Comparison of ENCODE assay signal across 9 mouse cellular contexts in genomic region chr10:117478202-117478930, GRCm38 (mm10).
DNase-seq lines count a peak whose midpoint lies in the region; ATAC-seq and TF ChIP-seq lines count a peak whose summit lies in the region.
"Had no signal": no experiment of that assay in that cellular context is flagged by ENCODE, and none has a peak within 500 bp of the region (broad histone marks: within the 10 kb centered on the region; RNA-seq: fewer than 3 reads in every experiment).

No protein-coding gene starts in this region.

- no peaks in the 10 kb centered on the region for H3K36me3 ChIP-seq in forebrain, postnatal 0 days (ENCODE audit: insufficient read depth)
- H3K36me3 ChIP-seq in midbrain, embryonic 16.5 days (ENCODE audit: control insufficient read depth, insufficient read depth, low read length): no peaks in the 10 kb centered on the region
- no peaks in the 10 kb centered on the region for H3K36me3 ChIP-seq in thymus, adult 2 months (ENCODE audit: control insufficient read depth, insufficient read depth, low read length)
- H3K36me3 ChIP-seq in stomach, postnatal 0 days (ENCODE audit: control insufficient read depth, insufficient read depth, low read length): no peaks in the 10 kb centered on the region

- no peak for TF ChIP-seq EP300 in stomach, postnatal 0 days (optimal IDR thresholded peaks at IDR 0.05)

- DNase-seq in 3T3-L1 (ENCODE audit: low read depth, low spot score): peak; percentile 93
- DNase-seq in adrenal gland, postnatal 25 days: peak; percentile 51
- DNase-seq in forebrain, postnatal 0 days: peak; percentile 74
- DNase-seq in kidney, postnatal 4 days: peak; percentile 72 to 82
- no peak for DNase-seq in urinary bladder, postnatal 4 days (ENCODE audit: low spot score in 2 of 2)
- no peak for DNase-seq in thymus, adult 2 months
- DNase-seq in stomach, postnatal 0 days (ENCODE audit: low spot score): no peak

- H3K9me3 ChIP-seq in forebrain, postnatal 0 days (ENCODE audit: low read length): no peaks in the 10 kb centered on the region
- no peaks in the 10 kb centered on the region for H3K9me3 ChIP-seq in midbrain, embryonic 16.5 days (replicated peaks; ENCODE audit: control insufficient read depth, low read length, poor library complexity, severe bottlenecking)
- no peaks in the 10 kb centered on the region for H3K9me3 ChIP-seq in stomach, postnatal 0 days (ENCODE audit: control insufficient read depth, low read length)

- H3K27ac ChIP-seq in forebrain, postnatal 0 days (ENCODE audit: low read depth, low read length): peak overlapping the region; percentile 64; the same call in 1 of the 2 replicates
- H3K27ac ChIP-seq in midbrain, embryonic 16.5 days (ENCODE audit: low read length): peak overlapping the region; percentile 75
- no peak overlapping the region for H3K27ac ChIP-seq in thymus, adult 2 months (ENCODE audit: control insufficient read depth, insufficient read depth, low read length)
- H3K27ac ChIP-seq in stomach, postnatal 0 days (replicated peaks): no peak overlapping the region

- 20% methylated on average over 23 of the region's 23 CpGs for WGBS in forebrain, postnatal 0 days
- WGBS in midbrain, embryonic 16.5 days: 19% methylated on average over 23 of the region's 23 CpGs
- WGBS in thymus, adult 2 months: 96% methylated on average over 23 of the region's 23 CpGs
- WGBS in stomach, postnatal 0 days: 83% methylated on average over 23 of the region's 23 CpGs

- TF ChIP-seq POLR2A in thymus, adult 2 months (IDR thresholded peaks at IDR 0.05; ENCODE audit: control insufficient read depth, extremely low read depth, insufficient read depth, low read length, poor library complexity): no peak

- TF ChIP-seq CTCF in forebrain, postnatal 0 days (IDR thresholded peaks at IDR 0.05; ENCODE audit: low read depth): peak; percentile 56
- no peak for TF ChIP-seq CTCF in thymus, adult 2 months (IDR thresholded peaks at IDR 0.05; ENCODE audit: borderline replicate concordance, control insufficient read depth, extremely low read depth, insufficient read depth, low read length, poor library complexity)
- no peak for TF ChIP-seq CTCF in stomach, postnatal 0 days (IDR thresholded peaks at IDR 0.05; ENCODE audit: low read depth)

- peak; percentile 95 for ATAC-seq in forebrain, postnatal 0 days
- ATAC-seq in midbrain, embryonic 16.5 days: peak; percentile 87
- ATAC-seq in stomach, postnatal 0 days (ENCODE audit: low FRiP score, low TSS enrichment): no peak

- peak overlapping the region; percentile 45 for H3K9ac ChIP-seq in forebrain, postnatal 0 days
- H3K9ac ChIP-seq in midbrain, embryonic 16.5 days (ENCODE audit: low read depth, low read length): peak overlapping the region; percentile 55
- H3K9ac ChIP-seq in stomach, postnatal 0 days (ENCODE audit: low read length): no peak overlapping the region

- peak overlapping the region; percentile 59 for H3K4me2 ChIP-seq in forebrain, postnatal 0 days (ENCODE audit: low read depth)
- peak overlapping the region; percentile 63 for H3K4me2 ChIP-seq in midbrain, embryonic 16.5 days (ENCODE audit: low read length)
- H3K4me2 ChIP-seq in stomach, postnatal 0 days (replicated peaks; ENCODE audit: low read depth): no peak overlapping the region

- no peaks in the 10 kb centered on the region for H3K4me1 ChIP-seq in forebrain, postnatal 0 days (ENCODE audit: insufficient read depth)
- peaks cover 7% of the 10 kb centered on the region for H3K4me1 ChIP-seq in midbrain, embryonic 16.5 days (ENCODE audit: control insufficient read depth, insufficient read depth, low read length)
- no peaks in the 10 kb centered on the region for H3K4me1 ChIP-seq in thymus, adult 2 months (replicated peaks; ENCODE audit: control insufficient read depth, insufficient read depth, low read length)
- H3K4me1 ChIP-seq in stomach, postnatal 0 days (replicated peaks; ENCODE audit: control insufficient read depth, insufficient read depth): no peaks in the 10 kb centered on the region
- H3K4me1 ChIP-seq: megakaryocyte, embryonic 14.5 days had no signal

- no peaks in the 10 kb centered on the region for H3K27me3 ChIP-seq in forebrain, postnatal 0 days (ENCODE audit: insufficient read depth, low read length)
- H3K27me3 ChIP-seq in midbrain, embryonic 16.5 days (ENCODE audit: control insufficient read depth, insufficient read depth, low read depth, low read length): 0 out of 2 replicates have a peak, but pooled peaks cover 5% of the 10 kb centered on the region
- H3K27me3 ChIP-seq in thymus, adult 2 months (ENCODE audit: control insufficient read depth, insufficient read depth, low read length): no peaks in the 10 kb centered on the region
- no peaks in the 10 kb centered on the region for H3K27me3 ChIP-seq in stomach, postnatal 0 days (ENCODE audit: control insufficient read depth, insufficient read depth, low read length)

- peak overlapping the region; percentile 33 for H3K4me3 ChIP-seq in forebrain, postnatal 0 days (ENCODE audit: low read depth, low read length)
- peak overlapping the region; percentile 31 for H3K4me3 ChIP-seq in midbrain, embryonic 16.5 days (ENCODE audit: low read depth, low read length)
- H3K4me3 ChIP-seq in thymus, adult 2 months (ENCODE audit: control insufficient read depth, insufficient read depth, low read length): no peak overlapping the region
- H3K4me3 ChIP-seq in stomach, postnatal 0 days (ENCODE audit: low read depth, low read length): no peak overlapping the region
- H3K4me3 ChIP-seq: megakaryocyte, embryonic 14.5 days had no signal

Comparison
In these comparisons a context has a peak if more than half of its experiments do, and no peak if none do; other contexts are left out.
1. DNase-seq: peak in 3T3-L1 (single experiment), adrenal gland, postnatal 25 days (single experiment), forebrain, postnatal 0 days (single experiment) and kidney, postnatal 4 days (2 of 2); none in urinary bladder, postnatal 4 days (0 of 2), thymus, adult 2 months (single experiment) and stomach, postnatal 0 days (single experiment).
2. H3K27ac ChIP-seq: peak in forebrain, postnatal 0 days (single experiment) and midbrain, embryonic 16.5 days (single experiment); none in thymus, adult 2 months (single experiment) and stomach, postnatal 0 days (single experiment).
3. H3K4me3 ChIP-seq: peak in forebrain, postnatal 0 days (single experiment) and midbrain, embryonic 16.5 days (single experiment); none in thymus, adult 2 months (single experiment) and stomach, postnatal 0 days (single experiment).